Mouse (Mus musculus) limb, embryonic 15.5 days (tissue): ENCODE measurements at regions not wholly inside any gene's neighbourhood (a gene's known extent, or its start where the extent isn't known, plus 50 kb on each side); places are given as distances from the start of the nearest gene placed in this dataset.

Experiments
- ATAC-seq: fragments of 200-750 bp; cut with Nextera tagmentation; 2 replicates; pipeline ENCODE4 v1.8.0; 2017; ENCODE audit warnings: low read depth, moderate TSS enrichment; ENCODE audit not compliant: insufficient number of reproducible peaks, low FRiP score, low TSS enrichment
- H3K27ac ChIP-seq: fragments of 300-500 bp; sonication (generic); 2 replicates; pipeline ENCODE4 v1.5.1; 2015; ENCODE audit warnings: moderate library complexity, mild to moderate bottlenecking, inconsistent platforms
- H3K27me3 ChIP-seq: fragments of 300-500 bp; sonication (generic); 2 replicates; pipeline ENCODE4 v1.6.1; 2015; ENCODE audit warnings: inconsistent platforms
- H3K36me3 ChIP-seq: fragments of 300-500 bp; sonication (generic); 2 replicates; pipeline ENCODE4 v1.6.1; 2015; ENCODE audit warnings: inconsistent platforms
- H3K4me1 ChIP-seq: fragments of 300-500 bp; sonication (generic); 2 replicates; pipeline ENCODE4 v1.6.1; 2015; ENCODE audit warnings: inconsistent platforms
- H3K4me2 ChIP-seq: fragments of 300-500 bp; sonication (generic); 2 replicates; pipeline ENCODE4 v1.6.1; 2015; ENCODE audit warnings: mild to moderate bottlenecking, inconsistent platforms
- H3K4me3 ChIP-seq: fragments of 300-500 bp; sonication (generic); 2 replicates; pipeline ENCODE4 v1.5.1; 2015; ENCODE audit warnings: mild to moderate bottlenecking, inconsistent platforms
- H3K9ac ChIP-seq: fragments of 300-500 bp; sonication (generic); 2 replicates; pipeline ENCODE4 v1.6.1; 2015; ENCODE audit warnings: inconsistent platforms
- H3K9me3 ChIP-seq: fragments of 300-500 bp; sonication (generic); 2 replicates; pipeline ENCODE4 v1.6.1; 2016; ENCODE audit warnings: inconsistent platforms
- WGBS: fragments of 180-500 bp; shearing (Covaris S2); methylation state at CpG from one replicate; pipeline ENCODE4 v1.1.7; 2015; 5-methylcytosine and 5-hydroxymethylcytosine counted together

DNA sequence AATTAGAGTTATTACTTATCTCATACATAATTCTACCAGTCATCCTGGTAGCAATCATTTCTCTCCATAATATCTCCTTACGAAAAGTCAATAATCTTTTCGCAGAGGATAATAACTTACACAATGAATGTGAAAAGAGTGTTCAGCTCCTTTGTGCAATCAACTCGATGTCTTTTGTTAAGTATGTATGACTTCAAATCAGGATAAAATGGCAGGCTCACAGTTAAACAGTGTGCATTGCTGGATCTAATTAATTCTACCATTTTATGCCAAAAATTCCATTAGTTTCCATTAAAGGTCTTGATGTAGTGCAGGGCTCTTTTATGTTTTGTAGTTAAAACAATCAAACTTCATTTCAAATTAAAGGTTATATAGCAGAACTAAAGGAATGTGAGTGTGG is 239.6 kb upstream of the Robo2 start:
- WGBS: 70% methylated on average over 3 of the region's 3 CpGs
- ATAC-seq: no peak

DNA sequence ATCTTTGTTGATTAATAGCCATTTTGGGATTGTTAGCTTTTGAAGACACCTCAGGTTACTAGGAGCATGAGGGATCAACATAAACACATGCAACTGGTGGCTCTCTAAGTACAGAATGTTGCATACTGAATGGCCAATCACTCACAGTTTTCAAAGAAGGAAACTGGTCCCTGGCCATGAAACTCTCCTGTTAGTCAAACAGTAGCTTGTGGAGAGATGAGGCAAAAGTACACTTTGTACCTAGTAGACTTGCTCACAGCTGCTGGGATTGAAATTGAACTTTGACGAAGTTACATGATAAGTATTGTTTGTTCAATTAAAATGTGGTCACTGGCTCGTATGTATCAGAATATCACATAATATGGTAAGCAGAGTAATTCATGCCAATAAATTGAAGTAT is 237.6 kb upstream of the Robo2 start:
- no peak overlapping the region for H3K4me2 ChIP-seq
- no peaks in the 10 kb centered on the region for H3K4me1 ChIP-seq
- H3K4me3 ChIP-seq: no peak overlapping the region
- ATAC-seq: no peak
- WGBS: 82% methylated on average over 2 of the region's 2 CpGs
- no peak overlapping the region for H3K9ac ChIP-seq
- no peaks in the 10 kb centered on the region for H3K27me3 ChIP-seq
- H3K36me3 ChIP-seq: no peaks in the 10 kb centered on the region
- H3K9me3 ChIP-seq: no peaks in the 10 kb centered on the region
- H3K27ac ChIP-seq: no peak overlapping the region

More for the DNA sequence above, 239.6 kb upstream of the Robo2 start:
- H3K9ac ChIP-seq: no peak overlapping the region
- H3K9me3 ChIP-seq: no peaks in the 10 kb centered on the region
- H3K27me3 ChIP-seq: no peaks in the 10 kb centered on the region
- no peaks in the 10 kb centered on the region for H3K4me1 ChIP-seq
- H3K4me3 ChIP-seq: no peak overlapping the region
- H3K27ac ChIP-seq: no peak overlapping the region
- H3K4me2 ChIP-seq: no peak overlapping the region
- no peaks in the 10 kb centered on the region for H3K36me3 ChIP-seq

DNA sequence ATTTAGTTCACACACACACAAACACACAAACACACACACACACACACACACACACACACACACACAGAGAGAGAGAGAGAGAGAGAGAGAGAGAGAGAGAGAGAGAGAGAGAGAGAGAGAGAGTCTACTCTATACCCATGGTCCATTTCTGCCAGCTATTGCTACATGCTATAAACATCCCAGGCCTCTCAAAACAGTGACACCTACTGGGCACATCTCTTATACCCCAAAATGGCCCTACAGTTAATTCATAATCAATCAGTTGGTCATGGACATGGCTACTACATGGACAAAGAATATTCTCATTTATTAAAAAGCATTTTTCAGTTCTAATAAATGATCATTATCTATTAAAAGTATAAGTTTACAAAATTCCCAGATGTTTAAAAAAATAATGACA is 236.8 kb upstream of the Robo2 start:
- Histone ChIP-seq H3K27me3 (no peaks in the 10 kb centered on the region), H3K27ac (no peak overlapping the region), H3K4me3 (no peak overlapping the region), H3K4me2 (no peak overlapping the region), H3K36me3 (no peaks in the 10 kb centered on the region), H3K9ac (no peak overlapping the region), H3K4me1 (no peaks in the 10 kb centered on the region), H3K9me3 (no peaks in the 10 kb centered on the region)
- no peak for ATAC-seq

DNA sequence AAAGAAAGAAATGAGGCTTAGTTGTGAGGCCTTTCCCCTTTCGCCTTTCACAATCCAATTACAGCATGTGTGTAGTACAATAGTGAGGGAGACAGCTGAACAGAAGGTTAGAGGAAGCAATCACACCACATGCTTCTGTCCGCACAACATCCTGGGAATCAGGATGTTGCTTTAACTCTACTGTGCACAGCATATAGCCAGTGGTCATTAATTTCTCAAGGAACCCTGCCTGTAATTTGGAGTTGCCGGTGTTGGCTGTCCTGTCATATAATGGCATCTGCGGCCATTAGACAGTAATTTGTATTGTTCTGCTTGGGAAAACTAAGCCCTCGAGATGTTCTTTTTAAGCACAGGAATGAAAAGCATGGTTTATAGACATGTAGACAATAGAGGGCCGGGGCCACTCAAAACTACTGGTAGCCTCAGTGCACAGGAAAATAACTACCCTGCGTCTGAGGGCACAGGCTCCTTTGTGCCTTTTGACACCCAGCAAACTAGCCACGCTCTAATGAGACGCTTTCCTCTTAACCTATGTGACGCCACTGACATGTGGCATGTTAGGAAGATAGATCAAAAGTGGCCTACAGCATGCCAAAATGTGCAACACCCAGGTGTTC is 233.2 kb upstream of the Robo2 start:
- 55% methylated on average over 10 of the region's 10 CpGs for WGBS
- no peak overlapping the region for H3K27ac ChIP-seq
- no peak for ATAC-seq

DNA sequence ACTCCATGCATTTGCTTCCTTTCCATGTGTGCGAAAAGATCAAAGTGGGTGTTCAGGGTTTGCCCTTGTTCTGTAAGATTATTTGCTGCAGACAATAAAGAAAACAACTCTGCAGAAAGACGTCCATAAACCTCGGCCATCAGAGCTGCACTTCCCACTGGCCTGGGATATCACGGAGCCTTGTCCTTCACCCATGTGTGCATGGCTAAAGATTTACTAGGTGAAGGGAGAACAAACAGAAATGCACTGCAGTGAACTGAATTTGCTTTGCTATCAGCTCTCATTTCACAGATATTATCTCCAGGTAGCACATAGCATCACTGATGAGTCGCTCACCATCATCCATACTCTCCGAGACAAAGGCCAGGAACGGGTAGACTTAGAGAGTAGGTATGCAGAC is 228.2 kb upstream of the Robo2 start:
- H3K9ac ChIP-seq: no peak overlapping the region
- H3K4me3 ChIP-seq: no peak overlapping the region
- H3K36me3 ChIP-seq: no peaks in the 10 kb centered on the region
- no peaks in the 10 kb centered on the region for H3K9me3 ChIP-seq
- H3K27me3 ChIP-seq: no peaks in the 10 kb centered on the region
- WGBS: 73% methylated on average over 7 of the region's 7 CpGs
- no peak for ATAC-seq
- H3K4me1 ChIP-seq: no peaks in the 10 kb centered on the region
- no peak overlapping the region for H3K27ac ChIP-seq
- no peak overlapping the region for H3K4me2 ChIP-seq

More for the DNA sequence above, 233.2 kb upstream of the Robo2 start:
- Histone ChIP-seq H3K36me3 (no peaks in the 10 kb centered on the region), H3K9me3 (no peaks in the 10 kb centered on the region), H3K27me3 (no peaks in the 10 kb centered on the region), H3K4me3 (no peak overlapping the region), H3K4me2 (no peak overlapping the region), H3K4me1 (no peaks in the 10 kb centered on the region), H3K9ac (no peak overlapping the region)

DNA sequence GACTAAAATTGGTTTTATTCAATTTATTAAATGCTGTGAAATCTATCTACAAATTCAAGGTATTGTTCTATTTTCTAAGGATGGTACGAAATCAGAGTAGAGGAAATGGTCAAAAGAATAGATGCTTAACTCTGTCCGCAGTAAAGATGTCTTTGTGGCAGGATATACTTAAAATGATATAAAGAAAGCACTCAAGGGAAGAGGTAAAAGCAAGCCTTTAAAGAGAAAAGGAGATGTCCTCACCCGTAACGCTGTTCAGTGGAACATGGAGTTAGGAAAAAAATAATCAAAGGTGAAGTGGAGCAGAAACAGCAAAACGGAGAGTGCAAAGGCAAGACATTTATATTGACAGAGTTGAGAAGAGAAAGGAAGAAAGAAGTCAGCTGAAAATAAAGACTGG is 226.0 kb upstream of the Robo2 start:
- H3K4me1 ChIP-seq: no peaks in the 10 kb centered on the region
- H3K36me3 ChIP-seq: no peaks in the 10 kb centered on the region
- H3K9me3 ChIP-seq: no peaks in the 10 kb centered on the region
- no peak overlapping the region for H3K27ac ChIP-seq
- H3K27me3 ChIP-seq: no peaks in the 10 kb centered on the region
- no peak overlapping the region for H3K9ac ChIP-seq
- H3K4me3 ChIP-seq: no peak overlapping the region
- no peak overlapping the region for H3K4me2 ChIP-seq
- ATAC-seq: no peak
- WGBS: 72% methylated on average over 5 of the region's 5 CpGs

DNA sequence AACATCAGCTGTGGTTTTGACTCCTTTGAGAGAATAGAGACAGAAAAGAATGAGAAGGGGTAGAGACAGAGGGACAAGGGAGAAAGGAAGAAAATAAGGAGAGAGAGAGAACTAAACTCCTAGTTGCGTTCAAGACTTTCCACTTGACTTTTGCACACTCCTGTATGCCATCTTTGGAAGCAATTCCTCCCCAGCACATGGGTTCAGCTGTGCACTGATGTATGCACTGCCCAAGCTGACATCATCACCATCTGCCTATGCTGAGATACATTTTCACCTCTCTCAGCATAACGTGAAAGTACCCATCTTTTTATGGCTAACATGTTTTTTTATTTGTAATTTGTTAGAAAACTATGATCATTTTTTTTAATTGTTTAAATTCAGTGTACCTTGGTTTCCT is 214.2 kb upstream of the Robo2 start:
- Histone ChIP-seq H3K27me3 (no peaks in the 10 kb centered on the region), H3K36me3 (no peaks in the 10 kb centered on the region), H3K4me3 (no peak overlapping the region), H3K9me3 (no peaks in the 10 kb centered on the region), H3K9ac (no peak overlapping the region), H3K27ac (no peak overlapping the region), H3K4me1 (no peaks in the 10 kb centered on the region), H3K4me2 (no peak overlapping the region)
- no peak for ATAC-seq
- WGBS: 72% methylated on average over 2 of the region's 2 CpGs

DNA sequence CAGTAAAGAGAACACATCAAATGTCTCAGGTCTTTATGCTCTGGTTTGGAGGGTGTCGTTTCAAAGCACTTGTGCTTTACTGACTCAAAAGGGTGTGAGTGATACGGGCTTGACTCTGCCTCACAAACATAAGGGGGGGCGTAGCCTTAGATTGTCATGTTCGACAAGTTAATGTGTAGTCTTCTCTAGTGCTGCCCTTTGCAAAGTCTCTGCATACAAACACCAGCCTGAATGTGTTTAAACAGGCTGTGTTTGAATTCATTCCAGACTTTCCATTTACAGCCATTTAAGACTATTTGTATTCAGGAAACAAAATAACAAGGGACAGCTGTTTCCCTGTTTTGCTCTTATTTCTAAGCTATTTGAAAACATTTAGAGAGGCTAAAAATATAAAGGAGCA is 200.4 kb upstream of the Robo2 start:
- WGBS: 22% methylated on average over 4 of the region's 4 CpGs
- no peak overlapping the region for H3K27ac ChIP-seq

DNA sequence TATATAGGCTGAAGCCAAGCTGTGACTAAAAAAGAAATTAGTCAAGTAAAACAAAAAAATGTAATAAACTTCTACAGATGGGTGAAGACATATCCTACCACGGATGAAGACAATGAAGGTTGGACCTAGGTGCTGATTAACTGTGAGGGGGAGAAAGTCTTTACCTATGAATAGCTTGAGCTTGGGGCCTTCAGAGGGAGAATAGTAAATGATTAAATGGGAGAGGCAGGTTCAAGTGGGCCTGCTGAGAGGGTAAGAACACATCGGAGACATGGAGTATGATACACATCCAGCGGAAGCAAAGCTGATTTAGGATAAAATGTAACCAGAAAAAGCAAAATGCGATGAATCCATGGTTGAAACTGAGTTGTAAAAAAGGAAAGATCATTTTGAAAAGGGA is 197.9 kb upstream of the Robo2 start:
- whole genome bisulfite sequencing: 80% methylated on average over 4 of the region's 4 CpGs
- Histone ChIP-seq H3K4me3 (no peak overlapping the region), H3K27ac (no peak overlapping the region), H3K36me3 (no peaks in the 10 kb centered on the region), H3K9me3 (no peaks in the 10 kb centered on the region), H3K27me3 (no peaks in the 10 kb centered on the region), H3K9ac (no peak overlapping the region), H3K4me1 (no peaks in the 10 kb centered on the region), H3K4me2 (no peak overlapping the region)
- ATAC-seq: no peak

More for the DNA sequence above, 200.4 kb upstream of the Robo2 start:
- Histone ChIP-seq H3K4me3 (no peak overlapping the region), H3K9me3 (no peaks in the 10 kb centered on the region), H3K36me3 (no peaks in the 10 kb centered on the region), H3K27me3 (no peaks in the 10 kb centered on the region), H3K9ac (no peak overlapping the region), H3K4me2 (no peak overlapping the region), H3K4me1 (no peaks in the 10 kb centered on the region)
- ATAC-seq: no peak

DNA sequence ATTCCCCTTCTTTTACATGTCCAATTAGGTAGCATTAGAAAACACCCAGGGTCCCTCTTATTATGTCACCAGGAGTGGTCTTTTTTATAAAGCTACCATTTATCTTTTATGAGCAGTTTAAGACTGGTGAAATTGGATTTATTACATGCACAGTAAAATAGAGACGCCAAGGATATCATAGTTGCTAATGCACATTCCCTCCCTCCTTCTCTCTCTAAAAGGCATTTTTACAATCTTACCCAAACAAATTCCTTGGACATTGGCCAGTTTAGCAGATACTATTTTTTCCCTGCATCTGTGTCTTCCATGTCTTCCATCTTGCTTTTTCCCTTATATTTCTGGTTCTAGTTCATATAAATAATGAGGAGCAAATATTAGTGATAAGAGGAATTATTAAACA is 186.7 kb upstream of the Robo2 start:
- 9% methylated on average over 1 of the region's 1 CpGs for WGBS
- H3K27ac ChIP-seq: no peak overlapping the region
- ATAC-seq: no peak
- no peak overlapping the region for H3K4me2 ChIP-seq
- no peaks in the 10 kb centered on the region for H3K27me3 ChIP-seq
- H3K4me1 ChIP-seq: no peaks in the 10 kb centered on the region
- H3K36me3 ChIP-seq: no peaks in the 10 kb centered on the region
- no peak overlapping the region for H3K4me3 ChIP-seq
- H3K9ac ChIP-seq: no peak overlapping the region
- no peaks in the 10 kb centered on the region for H3K9me3 ChIP-seq

DNA sequence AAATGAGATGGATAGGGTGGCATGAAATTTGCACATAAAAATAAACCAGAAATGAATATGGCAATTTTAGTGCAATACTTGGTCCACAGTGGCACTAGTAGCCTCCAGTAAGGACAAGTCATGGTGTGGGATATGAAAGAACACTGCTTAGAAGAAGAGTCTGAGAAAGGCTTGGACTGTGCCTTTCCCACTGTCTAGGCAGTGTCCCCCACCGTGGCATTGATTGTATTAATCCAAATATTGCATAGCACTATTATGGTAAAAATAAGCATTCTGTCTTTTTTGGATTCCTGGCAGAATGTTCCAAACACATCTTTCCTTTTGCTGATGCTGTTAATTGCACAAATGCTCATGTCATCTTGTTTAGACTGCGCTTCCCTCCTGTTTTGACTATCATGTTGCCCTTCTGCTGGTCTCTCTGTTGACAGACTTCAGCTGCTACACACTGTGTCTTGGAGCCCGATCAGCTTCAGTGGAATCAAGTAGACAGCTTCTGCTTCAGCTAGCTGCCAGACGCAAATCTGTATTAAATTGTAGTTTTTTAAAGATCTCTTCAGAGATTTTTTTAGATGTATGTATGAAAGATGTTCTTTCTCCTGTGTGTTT is 186.2 kb upstream of the Robo2 start:
- Histone ChIP-seq H3K9me3 (no peaks in the 10 kb centered on the region), H3K27ac (no peak overlapping the region), H3K4me3 (no peak overlapping the region), H3K27me3 (no peaks in the 10 kb centered on the region), H3K4me2 (no peak overlapping the region), H3K36me3 (no peaks in the 10 kb centered on the region), H3K9ac (no peak overlapping the region), H3K4me1 (no peaks in the 10 kb centered on the region)
- ATAC-seq: no peak
- 44% methylated on average over 4 of the region's 4 CpGs for WGBS

DNA sequence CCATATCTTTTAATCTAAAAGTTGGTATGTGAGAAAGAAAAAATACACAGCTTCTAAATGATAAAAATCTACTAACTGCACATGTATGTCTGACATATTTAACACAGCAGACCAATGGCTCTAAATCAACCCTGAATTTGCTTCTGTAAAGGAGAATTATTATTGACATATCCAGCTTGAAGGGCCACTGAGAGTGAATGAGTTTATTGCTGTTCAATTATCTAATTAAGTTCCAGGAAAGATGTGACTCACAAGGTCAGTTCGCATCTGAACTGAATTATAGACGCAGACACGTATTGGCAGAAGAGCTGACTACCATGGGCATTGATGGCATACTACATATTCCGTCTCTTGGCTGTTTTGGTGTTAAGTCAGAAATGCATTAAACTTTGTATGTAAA is 180.3 kb upstream of the Robo2 start:
- H3K4me2 ChIP-seq: no peak overlapping the region
- H3K9ac ChIP-seq: no peak overlapping the region
- ATAC-seq: no peak
- H3K4me3 ChIP-seq: no peak overlapping the region
- H3K9me3 ChIP-seq: no peaks in the 10 kb centered on the region
- H3K27ac ChIP-seq: no peak overlapping the region
- no peaks in the 10 kb centered on the region for H3K4me1 ChIP-seq
- WGBS: 73% methylated on average over 4 of the region's 4 CpGs
- no peaks in the 10 kb centered on the region for H3K36me3 ChIP-seq
- no peaks in the 10 kb centered on the region for H3K27me3 ChIP-seq
